Mouse (Mus musculus) inflammation-experienced regulatory T-cells (primary cell): ENCODE measurements around the gene S1pr5. TPM values are rescaled to one million over a fixed set of nuclear protein-coding genes. Genes with fewer than 3 reads are reported as not detected.

Source experiments
- polyA plus RNA-seq, 2 experiments: library from polyadenylated mRNA; unstranded; fragments of 100-300 nt; shearing (Covaris generic); gene quantifications; one replicate each; pipeline ENCODE4 v1.2.1; 2017

S1pr5 gene
- 1 to 10 TPM in 1 of 2 experiments, under 1 TPM in 1; 0.14 to 2.2 TPM for polyA plus RNA-seq

DNA sequence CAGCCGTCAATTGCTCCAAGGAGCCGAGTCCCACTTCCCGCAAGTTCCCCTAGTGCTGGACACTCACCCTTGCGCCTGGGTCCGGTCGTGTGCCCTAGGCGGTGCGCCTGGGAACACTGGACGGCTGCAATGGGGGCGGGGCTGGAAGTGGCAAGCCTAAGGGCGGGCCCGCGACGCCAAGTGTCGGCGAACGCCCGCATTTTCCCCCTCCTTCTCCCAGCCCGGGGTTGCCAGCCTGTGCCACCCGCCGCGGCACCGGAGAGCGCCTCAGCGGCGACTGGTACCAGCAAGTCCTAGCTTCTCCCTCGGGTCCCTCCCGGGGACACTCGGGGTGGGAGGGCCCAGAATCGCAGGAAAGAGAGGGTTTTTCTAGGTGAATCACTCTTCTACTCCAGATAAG lies at the start of gene S1pr5:
TSS of gene S1pr5 (minus strand) at position 118 of the 400 bp plus-strand sequence.

DNA sequence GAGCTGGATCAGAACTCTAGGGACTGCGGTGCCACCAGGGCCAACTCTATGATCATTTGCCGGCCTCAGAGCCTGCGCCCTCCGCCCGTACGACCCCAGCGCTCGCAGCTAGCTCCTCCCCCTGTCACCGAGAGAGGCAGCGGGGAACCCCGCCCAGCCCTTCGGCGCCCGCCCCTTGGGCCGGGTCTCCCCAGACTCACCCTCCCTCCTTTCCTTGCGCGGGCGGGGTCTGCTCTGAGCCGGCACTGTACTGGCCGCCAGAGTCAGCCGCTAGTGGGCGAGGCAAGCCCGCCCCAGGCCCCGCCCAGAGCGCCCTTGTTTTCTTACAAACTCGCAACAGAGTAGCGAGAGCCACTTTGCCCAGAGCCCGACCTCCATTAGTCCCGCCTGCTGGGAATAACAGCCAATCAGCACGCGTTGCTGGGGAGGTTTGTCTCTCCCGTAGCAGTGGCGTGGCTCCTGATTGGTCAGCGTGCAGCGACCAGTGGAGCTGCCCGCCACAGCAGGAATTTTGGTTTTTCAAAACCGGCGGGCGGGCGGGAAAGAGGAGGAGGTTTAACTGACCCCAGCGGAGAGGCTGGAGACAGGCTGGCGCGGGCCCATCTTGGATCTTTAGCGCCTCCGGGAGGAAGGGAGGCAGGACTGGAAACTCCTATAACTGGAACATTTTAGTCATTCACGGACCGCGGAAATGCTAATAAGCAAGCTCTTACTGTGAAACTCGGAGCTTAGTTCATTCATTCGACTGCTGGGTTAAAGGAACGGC lies 43.0 kb upstream of the S1pr5 start, which contains the start of gene Cdkn2d:
TSS of gene Cdkn2d (minus strand) at position 386 of the 766 bp plus-strand sequence.

GRCm38 (mm10) chr9:21287571-21288402 lies 39.5 kb upstream of the S1pr5 start, which contains the start of gene Kri1:
Kri1 (minus strand) TSS chr9:21287969.

GRCm38 (mm10) chr9:21265000-21265561 lies 16.8 kb upstream of the S1pr5 start, which contains the start of gene Atg4d:
Atg4d (plus strand) TSS chr9:21265293.

GRCm38 (mm10) chr9:21238733-21239464 lies 9.3 kb downstream of the S1pr5 start, which contains the start of gene Keap1:
Keap1 (minus strand) TSS chr9:21239361.

Other genes with a start within 250 kb of the S1pr5 start
- gene Mrpl4, start 245.7 kb downstream of the S1pr5 start, polyA plus RNA-seq = 100 to 1,000 TPM; 101 to 109 TPM
- 100 to 1,000 TPM in 1 of 2 experiments, 10 to 100 TPM in 1; 73.2 to 112 TPM for gene Icam1, start 232.5 kb downstream of the S1pr5 start, polyA plus RNA-seq
- gene Icam4, start 219.1 kb downstream of the S1pr5 start, polyA plus RNA-seq = 1 to 10 TPM in 1 of 2 experiments, under 1 TPM in 1; 0.45 to 2.7 TPM
- gene Icam5, start 216.4 kb downstream of the S1pr5 start, polyA plus RNA-seq = 1 to 10 TPM; 1.3 to 2.4 TPM
- 1 to 10 TPM in 1 of 2 experiments, not detected in 1; 4.0 TPM for gene Zglp1, start 181.3 kb downstream of the S1pr5 start, polyA plus RNA-seq
- under 1 TPM in 1 of 2 experiments, not detected in 1; 0.84 TPM for gene Gm49373, start 175.3 kb downstream of the S1pr5 start, polyA plus RNA-seq
- gene Fdx1l, start 174.8 kb downstream of the S1pr5 start, polyA plus RNA-seq = 10 to 100 TPM; 41.3 to 42.4 TPM
- gene Gm38431, start 156.4 kb downstream of the S1pr5 start, polyA plus RNA-seq = 1 to 10 TPM; 1.0 to 2.4 TPM
- gene Raver1, start 156.4 kb downstream of the S1pr5 start, polyA plus RNA-seq = 10 to 100 TPM; 62.9 to 67.1 TPM
- 10 to 100 TPM; 61.1 to 70.2 TPM for gene Tyk2, start 117.2 kb downstream of the S1pr5 start, polyA plus RNA-seq
- gene Cdc37, start 98.5 kb downstream of the S1pr5 start, polyA plus RNA-seq = 100 to 1,000 TPM; 284 to 382 TPM
- 1 to 10 TPM; 1.1 to 3.1 TPM for gene Pde4a, start 82.7 kb downstream of the S1pr5 start, polyA plus RNA-seq
- 10 to 100 TPM; 56.5 to 63.4 TPM for gene Keap1, start 9.1 kb downstream of the S1pr5 start, polyA plus RNA-seq
- 10 to 100 TPM; 57.7 to 70.7 TPM for gene Atg4d, start 16.9 kb upstream of the S1pr5 start, polyA plus RNA-seq
- 10 to 100 TPM; 26.5 to 29.8 TPM for gene Kri1, start 39.5 kb upstream of the S1pr5 start, polyA plus RNA-seq
- gene Cdkn2d, start 43.0 kb upstream of the S1pr5 start, polyA plus RNA-seq = 100 to 1,000 TPM in 1 of 2 experiments, 10 to 100 TPM in 1; 93.1 to 135 TPM
- gene Ap1m2, start 63.9 kb upstream of the S1pr5 start, polyA plus RNA-seq = 1 to 10 TPM; 2.3 to 3.0 TPM
- gene Slc44a2, start 72.3 kb upstream of the S1pr5 start, polyA plus RNA-seq = 100 to 1,000 TPM; 391 to 483 TPM
- gene Ilf3, start 119.4 kb upstream of the S1pr5 start, polyA plus RNA-seq = 10 to 100 TPM; 50.0 to 61.5 TPM
- gene Qtrt1, start 163.4 kb upstream of the S1pr5 start, polyA plus RNA-seq = 10 to 100 TPM; 29.5 to 32.0 TPM
- gene Dnm2, start 176.5 kb upstream of the S1pr5 start, polyA plus RNA-seq = 100 to 1,000 TPM; 196 to 272 TPM